Mouse (Mus musculus): ENCODE data around the gene Grid2.

Gene Grid2

GRCm38 (mm10) chr6:64308631-64309030, 1053.0 kb downstream of the Grid2 start:
- DNase-seq (ENCODE audit: low read depth, low spot score): no peak

DNA sequence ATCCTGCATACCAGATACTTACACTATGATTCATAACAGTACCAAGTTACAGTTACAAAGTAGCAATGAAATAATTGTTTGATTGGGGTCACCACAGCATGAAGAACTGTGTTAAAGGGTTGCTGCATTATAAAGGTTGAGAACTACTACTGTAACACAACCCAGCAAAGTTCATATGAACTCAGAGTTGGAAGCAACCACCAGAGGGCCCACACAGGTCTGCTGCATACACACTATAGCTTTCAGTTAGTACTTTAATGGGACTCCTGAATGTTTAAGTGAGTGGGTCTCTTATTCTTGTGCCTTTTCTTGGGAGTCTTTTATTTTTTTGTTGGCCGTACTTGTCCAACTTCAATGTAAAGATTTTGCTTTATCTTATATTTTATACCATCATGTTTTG, 1057.5 kb downstream of the Grid2 start:
- peak; percentile 1 for DNase-seq (ENCODE audit: low read depth, low spot score)

GRCm38 (mm10) chr6:64326936-64327335, 1071.3 kb downstream of the Grid2 start:
- no peak for DNase-seq (ENCODE audit: low read depth, low spot score)

GRCm38 (mm10) chr6:64327876-64328275, 1072.2 kb downstream of the Grid2 start:
- DNase-seq (ENCODE audit: low read depth, low spot score): no peak

DNA sequence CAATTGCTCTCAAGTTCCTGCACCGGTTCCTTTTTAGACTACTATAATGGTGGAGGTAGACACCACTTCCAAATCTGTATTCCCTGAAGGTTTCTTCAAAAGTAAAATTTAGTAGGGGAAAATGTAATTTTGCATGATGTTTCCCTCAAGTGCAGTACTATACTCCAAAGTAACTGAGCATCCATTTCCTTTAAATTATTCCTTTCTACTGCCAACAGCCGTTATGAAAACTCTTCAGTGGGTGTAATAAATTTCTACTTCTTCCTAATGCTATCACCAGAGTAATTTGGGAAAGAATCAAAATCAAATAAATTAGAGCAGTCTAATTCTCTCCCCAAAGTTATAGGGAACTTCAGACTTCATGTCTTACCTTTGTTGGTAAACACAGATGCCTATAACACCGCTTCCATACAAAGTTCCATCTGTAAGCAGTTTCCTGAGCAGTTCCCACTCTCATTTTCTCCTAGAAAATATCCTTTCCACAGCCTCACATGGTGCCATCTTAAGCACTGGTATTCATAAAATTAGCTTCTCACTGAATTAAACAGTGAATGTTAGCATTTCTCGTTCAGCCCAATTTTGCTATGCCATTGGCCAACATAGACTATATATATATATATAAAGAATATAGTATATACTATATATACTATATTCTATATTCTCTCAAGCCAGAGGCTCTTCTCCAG, 1142.9 kb downstream of the Grid2 start:
- DNase-seq (ENCODE audit: low read depth, low spot score): no peak

- DNase-seq (ENCODE audit: low read depth, low spot score): no peak
Observed at GRCm38 (mm10) chr6:64427658-64428057, 1172.0 kb downstream of the Grid2 start.

DNA sequence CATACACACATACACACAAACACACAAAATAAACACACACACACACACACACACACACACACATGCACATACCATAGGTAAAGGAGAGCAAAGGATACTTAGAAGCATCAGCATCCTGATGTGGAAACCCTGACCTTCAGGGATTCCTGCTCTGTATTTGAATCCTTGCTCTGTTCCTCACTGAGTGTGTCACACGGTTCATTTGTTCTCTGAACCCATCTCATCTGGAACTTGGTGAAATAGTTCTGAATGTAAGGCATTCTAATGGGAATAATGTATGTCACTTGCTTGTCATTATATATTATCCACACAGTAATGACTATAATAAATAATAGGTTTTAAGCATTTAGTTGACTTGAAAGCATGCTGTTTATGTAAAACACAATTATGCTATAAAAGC, 1173.2 kb downstream of the Grid2 start:
- DNase-seq (ENCODE audit: low read depth, low spot score): no peak

- no peak for DNase-seq (ENCODE audit: low read depth, low spot score)
Observed at GRCm38 (mm10) chr6:64448127-64448526, 1192.5 kb downstream of the Grid2 start.

DNA sequence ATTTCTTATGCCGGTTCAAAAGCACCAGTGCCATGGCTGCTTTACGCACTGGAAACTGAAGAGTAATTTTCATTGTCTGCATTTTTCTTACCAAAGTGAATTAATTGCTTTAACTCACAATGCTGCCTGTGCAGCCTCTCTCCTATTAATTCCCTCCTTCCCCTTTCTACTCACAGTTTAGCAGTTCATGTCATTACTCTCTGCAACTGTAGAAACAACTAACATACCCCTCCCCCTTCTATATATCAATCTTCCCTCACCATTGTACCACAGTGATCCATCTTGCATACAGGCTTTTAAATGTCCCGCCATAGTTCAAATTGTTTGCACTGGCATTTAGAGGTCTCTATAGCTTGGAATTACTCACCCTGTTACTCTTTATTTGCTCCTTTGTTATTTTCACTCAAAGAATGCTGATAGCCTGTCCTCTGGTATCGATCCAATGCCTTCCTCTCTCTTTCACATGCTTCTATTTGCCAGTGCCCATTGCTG, 1193.2 kb downstream of the Grid2 start:
- DNase-seq (ENCODE audit: low read depth, low spot score): no peak

DNA sequence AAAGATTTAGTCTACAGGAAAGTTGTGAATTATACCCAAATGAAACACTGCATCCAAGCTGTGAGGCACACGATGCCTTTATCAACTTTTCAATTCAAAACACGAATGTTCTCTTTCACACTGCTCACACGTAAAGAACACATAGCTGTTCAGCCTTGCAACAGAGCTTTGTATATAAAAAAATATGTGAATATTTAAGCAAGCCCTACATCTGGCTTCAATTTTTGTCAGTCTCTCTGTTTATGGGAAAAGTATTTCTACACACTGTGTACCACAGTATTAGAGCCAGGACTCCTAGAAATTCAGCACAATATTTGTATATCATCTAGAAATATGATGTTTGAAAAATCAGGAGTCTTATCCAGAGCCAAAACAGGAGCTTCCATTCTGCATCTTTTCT, 1195.1 kb downstream of the Grid2 start:
- DNase-seq (ENCODE audit: low read depth, low spot score): no peak

- DNase-seq (ENCODE audit: low read depth, low spot score): no peak
Observed at GRCm38 (mm10) chr6:64479884-64480283, 1224.2 kb downstream of the Grid2 start.

DNA sequence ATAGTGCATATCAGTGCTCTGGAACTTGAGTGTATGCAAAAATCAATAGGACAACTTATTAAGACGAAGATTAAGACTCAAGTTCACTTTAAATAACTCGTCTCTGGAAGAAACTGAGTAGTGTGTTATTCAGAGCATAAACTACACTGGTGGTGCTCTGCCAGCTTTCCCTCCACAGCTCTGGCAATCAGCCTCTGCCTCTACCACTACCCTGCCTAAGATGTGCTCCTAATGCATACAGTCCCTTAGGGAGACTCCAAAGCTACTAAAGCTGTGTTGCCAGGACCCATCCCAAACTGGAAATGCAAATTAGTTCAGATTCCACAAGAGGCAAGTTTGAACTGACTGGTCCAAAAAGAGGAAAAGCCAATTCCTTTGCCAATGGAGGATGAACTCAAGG, 1224.9 kb downstream of the Grid2 start:
- no peak for DNase-seq (ENCODE audit: low read depth, low spot score)

DNA sequence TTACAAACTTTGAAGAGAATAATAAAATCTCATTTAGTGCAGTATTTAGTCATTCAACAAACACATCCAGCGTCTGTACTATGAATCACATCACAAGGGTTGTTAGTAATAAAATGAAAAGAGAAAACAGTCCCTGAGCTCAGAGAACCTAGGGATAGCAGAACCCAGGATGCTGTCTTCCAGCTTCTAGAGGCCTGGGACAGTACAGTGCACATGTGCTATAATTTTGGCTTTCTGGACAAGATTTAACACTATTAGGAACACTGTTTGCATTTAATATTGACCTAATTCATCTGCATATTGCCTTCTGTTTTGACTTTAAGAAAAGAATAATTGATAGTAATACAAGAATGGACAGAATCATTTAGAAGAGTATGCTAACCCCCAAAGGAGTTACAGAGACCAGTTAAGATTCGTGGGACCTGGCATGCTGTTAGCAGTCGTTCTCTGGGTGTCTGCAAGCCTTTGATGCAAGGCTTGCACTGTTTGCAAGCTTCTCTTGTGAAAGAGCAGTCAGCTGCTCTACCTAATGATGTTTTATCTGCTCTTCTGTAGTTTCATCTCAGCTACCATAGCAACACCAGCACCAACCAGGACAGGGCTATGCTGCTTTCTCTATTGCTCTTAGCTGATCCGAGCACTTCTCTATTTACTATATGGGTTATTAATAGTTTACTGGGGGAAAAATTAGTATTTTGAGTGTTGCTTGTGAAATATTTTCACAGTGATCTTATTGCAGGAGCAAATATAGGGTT, 1234.8 kb downstream of the Grid2 start:
- no peak for DNase-seq (ENCODE audit: low read depth, low spot score)

- no peak for DNase-seq (ENCODE audit: low read depth, low spot score)
Observed at GRCm38 (mm10) chr6:64504394-64504793, 1248.7 kb downstream of the Grid2 start.

- DNase-seq (ENCODE audit: low read depth, low spot score): no peak
Observed at GRCm38 (mm10) chr6:64542168-64542567, 1286.5 kb downstream of the Grid2 start.

- no peak for DNase-seq (ENCODE audit: low read depth, low spot score)
Observed at GRCm38 (mm10) chr6:64553645-64554044, 1298.0 kb downstream of the Grid2 start.

DNA sequence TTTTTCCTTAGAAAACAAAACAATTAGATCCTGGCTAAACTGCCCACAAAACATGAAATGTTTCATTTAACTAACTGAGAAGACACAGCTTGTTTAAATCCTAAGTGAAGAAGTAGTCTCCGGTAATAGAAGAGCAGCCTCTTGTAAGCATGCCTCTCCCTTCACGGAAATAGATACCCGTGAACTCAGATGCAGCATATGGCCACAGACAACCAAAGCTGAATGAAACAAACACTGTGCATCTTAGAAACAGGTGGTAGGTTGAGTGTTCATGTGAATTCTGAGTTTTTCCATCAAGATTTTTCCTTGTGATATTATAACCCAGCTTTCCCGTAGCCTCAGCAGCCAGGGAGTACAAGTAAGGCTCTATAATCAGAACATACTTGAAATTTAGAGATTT, 1299.5 kb downstream of the Grid2 start:
- DNase-seq (ENCODE audit: low read depth, low spot score): no peak

- DNase-seq (ENCODE audit: low read depth, low spot score): no peak
Observed at GRCm38 (mm10) chr6:64568599-64568998, 1312.9 kb downstream of the Grid2 start.

GRCm38 (mm10) chr6:64581338-64581737, 1325.7 kb downstream of the Grid2 start:
- no peak for DNase-seq (ENCODE audit: low read depth, low spot score)

GRCm38 (mm10) chr6:64588487-64589205, 1333.0 kb downstream of the Grid2 start:
- no peak for DNase-seq (ENCODE audit: low read depth, low spot score)

DNA sequence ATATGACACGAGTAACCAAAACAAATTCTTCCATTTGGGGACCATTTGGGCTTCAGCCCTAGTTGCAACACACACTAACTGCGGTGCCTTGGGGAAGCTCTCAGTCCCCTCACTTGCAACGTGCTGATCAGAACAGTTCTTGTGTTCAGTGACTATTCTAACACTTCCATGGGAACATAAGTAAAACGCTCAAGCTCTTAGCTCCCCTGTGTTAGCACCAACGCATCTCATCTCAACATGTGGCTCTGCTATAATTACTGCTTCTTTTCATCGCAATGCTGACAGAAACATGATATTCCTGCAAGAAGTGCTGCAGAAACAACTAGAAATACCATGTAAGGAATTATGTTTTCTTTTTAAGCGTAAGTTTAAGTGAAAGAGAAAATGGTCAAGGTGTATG, 1340.6 kb downstream of the Grid2 start:
- no peak for DNase-seq (ENCODE audit: low read depth, low spot score)

GRCm38 (mm10) chr6:64596835-64597234, 1341.2 kb downstream of the Grid2 start:
- DNase-seq (ENCODE audit: low read depth, low spot score): no peak

Data from WW6 (cell line).